Mouse (Mus musculus) mammary gland, adult 2 months (tissue): ENCODE results near the gene Fam131c. TPM values are rescaled to one million over a fixed set of nuclear protein-coding genes. Genes with fewer than 3 reads are reported as not detected.

Experiments used
- polyA plus RNA-seq: library from polyadenylated mRNA; depleted of rRNA; stranded (reverse); fragments of >200 nt; gene quantifications from 2 replicates; pipeline ENCODE4 v1.2.3, GENCODE M21; 2012; ENCODE audit warnings: low replicate concordance; rRNA removed

The Fam131c gene
- 0.59 and 1.3 TPM in 2 replicates for polyA plus RNA-seq

DNA sequence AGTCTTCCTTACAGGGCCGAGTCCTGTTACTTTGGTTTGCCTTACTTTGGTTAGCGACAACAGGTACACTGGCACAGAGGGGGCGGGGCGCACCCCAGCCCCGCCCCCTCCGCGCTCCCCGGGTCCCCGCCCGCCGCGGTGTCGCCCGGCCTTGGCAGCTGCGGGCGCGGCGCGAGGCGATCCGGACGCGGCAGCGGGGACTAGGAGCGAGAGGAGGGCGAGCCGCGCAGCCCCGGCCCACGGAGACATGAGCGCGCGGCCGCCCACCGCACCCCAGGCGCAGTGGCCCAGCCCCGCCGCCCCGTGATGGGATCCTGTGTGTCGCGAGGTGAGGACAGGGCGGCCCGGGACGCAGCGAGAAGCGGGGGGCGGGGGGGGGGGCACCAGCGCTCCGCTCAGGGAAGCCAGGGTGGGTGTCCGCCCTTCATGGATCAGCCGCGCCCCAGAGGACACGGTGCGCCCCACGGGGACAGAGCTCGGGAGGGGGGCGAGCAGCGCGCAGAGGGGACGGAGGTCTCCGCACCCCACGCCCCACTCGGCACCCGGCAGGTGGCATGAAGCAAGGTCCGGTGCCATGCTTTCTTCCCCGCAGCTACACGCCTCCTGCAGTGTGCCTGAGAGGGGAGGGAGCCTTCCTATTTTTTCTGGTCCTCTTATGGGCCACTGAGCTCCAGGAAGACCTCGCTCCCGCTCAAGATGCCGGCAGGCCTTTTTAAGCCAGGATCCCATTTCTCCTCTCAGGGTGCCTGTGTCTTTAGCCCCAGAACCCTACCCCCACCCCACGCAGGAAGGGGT is at the start of gene Fam131c:
TSS of gene Fam131c (plus strand) at position 224 of the 795 bp plus-strand sequence.

DNA sequence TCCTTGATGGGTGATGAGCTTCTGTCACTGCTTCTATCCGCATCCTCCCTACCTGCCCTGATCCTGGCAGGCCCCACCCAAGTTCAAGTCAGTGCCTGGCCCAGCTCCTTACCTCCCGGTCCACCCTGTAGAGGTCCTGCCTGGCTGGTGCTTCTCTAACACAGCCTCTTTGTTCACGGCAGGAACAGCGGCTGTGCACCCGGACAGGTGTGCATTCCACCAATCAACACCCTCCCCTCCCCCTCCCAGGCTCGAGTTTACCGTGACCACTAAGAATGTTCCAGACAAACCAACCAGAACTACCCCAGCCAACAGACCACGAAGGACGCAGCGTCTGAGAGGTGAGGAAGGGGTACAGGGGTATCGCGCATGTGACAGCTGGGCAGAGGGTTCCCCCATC is 30.5 kb downstream of the Fam131c start, which contains the start of gene Clcnka:
TSS of gene Clcnka (minus strand) at position 180 of the 400 bp plus-strand sequence.

DNA sequence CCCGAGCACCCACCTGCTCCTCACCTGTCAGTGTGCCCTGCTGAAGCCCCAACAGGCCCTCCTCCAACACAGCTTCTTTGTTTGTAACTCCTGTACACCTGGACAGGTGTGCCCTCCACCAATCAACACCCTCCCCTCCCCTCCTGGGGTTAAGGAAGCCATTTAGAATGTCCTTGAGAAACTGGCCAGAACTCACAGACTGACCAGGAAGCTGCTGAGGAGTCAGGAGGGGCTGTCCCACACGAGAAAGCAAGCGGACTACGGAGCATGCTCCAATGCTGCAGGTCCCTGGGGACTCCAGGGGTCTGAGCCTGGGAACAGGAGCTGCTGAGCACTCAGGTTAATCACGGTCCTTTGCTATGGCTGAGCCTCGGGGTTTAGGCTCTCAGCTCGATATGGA is 47.9 kb downstream of the Fam131c start, which contains the start of gene Clcnkb:
TSS of gene Clcnkb (minus strand) at position 91 of the 400 bp plus-strand sequence.

DNA sequence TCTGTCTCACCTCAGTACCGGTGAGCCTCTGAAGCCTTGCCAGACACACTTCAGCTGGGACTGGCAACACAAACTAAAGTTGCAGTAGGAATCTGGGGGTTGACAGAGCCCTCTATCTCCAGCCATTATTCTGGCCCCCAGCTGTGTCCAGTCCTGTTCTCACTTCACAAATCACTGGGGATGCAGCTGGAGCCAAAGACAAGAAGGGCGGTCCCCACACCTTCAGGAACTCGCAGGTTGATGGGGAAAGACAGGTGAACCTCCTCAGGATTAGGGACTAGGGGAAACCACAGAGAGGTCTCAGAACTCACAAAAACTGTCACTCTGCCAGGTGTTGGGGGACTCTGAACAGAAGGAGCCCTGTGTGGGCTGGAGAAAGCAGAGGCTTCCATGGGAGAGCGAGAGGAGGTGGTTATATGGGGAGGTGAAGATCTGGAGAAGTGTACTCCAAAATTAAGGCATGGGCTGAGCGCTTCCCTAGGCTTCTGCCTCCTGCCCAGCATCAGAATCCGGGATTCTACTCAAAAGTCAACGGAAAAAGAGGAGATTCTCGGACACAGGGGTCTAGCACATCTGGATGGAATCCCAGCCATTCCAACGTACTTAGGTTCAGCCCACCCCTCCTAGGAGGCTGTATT is 52.3 kb downstream of the Fam131c start, which contains the start of gene Hspb7:
TSS of gene Hspb7 (plus strand) at position 588 of the 638 bp plus-strand sequence.

Other genes starting within 250 kb of the Fam131c start
- 34.3 and 57.3 TPM in 2 replicates for gene Szrd1, start 228.4 kb upstream of the Fam131c start, polyA plus RNA-seq
- gene Fbxo42, start 220.3 kb upstream of the Fam131c start, polyA plus RNA-seq, result 14.7 and 18.9 TPM in 2 replicates
- 0.85 and 0.94 TPM in 2 replicates for gene Rsg1, start 154.3 kb upstream of the Fam131c start, polyA plus RNA-seq
- 3.1 and 8.9 TPM in 2 replicates for gene Arhgef19, start 128.7 kb upstream of the Fam131c start, polyA plus RNA-seq
- 9.6 and 9.7 TPM in 2 replicates for gene Epha2, start 67.0 kb upstream of the Fam131c start, polyA plus RNA-seq
- gene Clcnka, start 30.5 kb downstream of the Fam131c start, polyA plus RNA-seq, result 0.24 and 0.32 TPM in 2 replicates
- 0.04 and 0.06 TPM in 2 replicates for gene Clcnkb, start 47.8 kb downstream of the Fam131c start, polyA plus RNA-seq
- 0.33 and 26.9 TPM in 2 replicates for gene Hspb7, start 52.6 kb downstream of the Fam131c start, polyA plus RNA-seq
- 0.27 and 0.92 TPM in 2 replicates for gene Srarp, start 67.9 kb downstream of the Fam131c start, polyA plus RNA-seq
- 31.6 and 41.9 TPM in 2 replicates for gene Zbtb17, start 76.4 kb downstream of the Fam131c start, polyA plus RNA-seq
- gene Spen, start 170.4 kb downstream of the Fam131c start, polyA plus RNA-seq, result 9.3 and 46.9 TPM in 2 replicates
- gene Fblim1, start 237.9 kb downstream of the Fam131c start, polyA plus RNA-seq, result 13.5 and 16.6 TPM in 2 replicates